Mouse (Mus musculus): ENCODE measurements around the gene Atxn1. TPM values are rescaled to one million over a fixed set of nuclear protein-coding genes. Genes with fewer than 3 reads are reported as not detected.

Gene Atxn1
- polyA plus RNA-seq (2016; fragmentation: Nextera tagmentation; extraction: Ambion mirVana): 1.6 and 1.7 TPM in 2 replicates

GRCm38 (mm10) chr13:45964853-45965593 is at the start of gene Atxn1:
Gene Atxn1 (minus strand): TSS chr13:45965008.
- Histone ChIP-seq H3K4me1 (peaks cover 39% of the 10 kb centered on the region), H3K9me3 (replicated peaks) (no peaks in the 10 kb centered on the region), H3K27me3 (replicated peaks) (no peaks in the 10 kb centered on the region), H3K36me3 (no peaks in the 10 kb centered on the region), H3K9ac (peak within 1 kb of the TSS; percentile 83), H3K27ac (peak within 1 kb of the TSS; percentile 84), H3K4me3 (peak within 1 kb of the TSS; percentile 88), H3K4me2 (peak within 1 kb of the TSS; percentile 99)
- ATAC-seq: peak; percentile 82
- WGBS (ENCODE audit: insufficient replicate concordance): under 1% methylated on average over 47 of the region's 53 CpGs

- no peaks in the 10 kb centered on the region for H3K9me3 ChIP-seq (replicated peaks)
- H3K36me3 ChIP-seq: no peaks in the 10 kb centered on the region
- H3K4me3 ChIP-seq: no peak overlapping the region
- H3K4me1 ChIP-seq: no peaks in the 10 kb centered on the region
- no peak for ATAC-seq
- H3K27ac ChIP-seq: no peak overlapping the region
- H3K4me2 ChIP-seq: no peak overlapping the region
- no peak overlapping the region for H3K9ac ChIP-seq
- WGBS (ENCODE audit: insufficient replicate concordance): 26% methylated on average over 9 of the region's 9 CpGs
- peaks cover 35% of the 10 kb centered on the region for H3K27me3 ChIP-seq (replicated peaks)
Measured at GRCm38 (mm10) chr13:46011232-46011631, 46.4 kb upstream of the Atxn1 start.

- WGBS (ENCODE audit: insufficient replicate concordance): 65% methylated on average over 12 of the region's 12 CpGs
- Histone ChIP-seq H3K27me3 (replicated peaks) (peaks cover 35% of the 10 kb centered on the region), H3K9ac (no peak overlapping the region)
Measured at GRCm38 (mm10) chr13:46010075-46010474, 45.3 kb upstream of the Atxn1 start.

GRCm38 (mm10) chr13:46008831-46009666 is 44.2 kb upstream of the Atxn1 start:
- no peak overlapping the region for H3K4me3 ChIP-seq
- H3K27me3 ChIP-seq (replicated peaks): peaks cover 35% of the 10 kb centered on the region
- WGBS (ENCODE audit: insufficient replicate concordance): 25% methylated on average over 30 of the region's 30 CpGs
- no peak overlapping the region for H3K4me2 ChIP-seq
- H3K4me1 ChIP-seq: no peaks in the 10 kb centered on the region
- no peak overlapping the region for H3K27ac ChIP-seq
- H3K36me3 ChIP-seq: no peaks in the 10 kb centered on the region
- no peak overlapping the region for H3K9ac ChIP-seq
- H3K9me3 ChIP-seq (replicated peaks): no peaks in the 10 kb centered on the region
- ATAC-seq: no peak

More at GRCm38 (mm10) chr13:46010075-46010474, 45.3 kb upstream of the Atxn1 start:
- H3K4me3 ChIP-seq: no peak overlapping the region
- no peak overlapping the region for H3K27ac ChIP-seq
- H3K36me3 ChIP-seq: no peaks in the 10 kb centered on the region
- no peaks in the 10 kb centered on the region for H3K4me1 ChIP-seq
- H3K4me2 ChIP-seq: no peak overlapping the region
- H3K9me3 ChIP-seq (replicated peaks): no peaks in the 10 kb centered on the region
- no peak for ATAC-seq

GRCm38 (mm10) chr13:46006211-46007102 is 41.6 kb upstream of the Atxn1 start:
- no peaks in the 10 kb centered on the region for H3K9me3 ChIP-seq (replicated peaks)
- no peak overlapping the region for H3K27ac ChIP-seq
- H3K27me3 ChIP-seq (replicated peaks): peaks cover 34% of the 10 kb centered on the region
- H3K36me3 ChIP-seq: no peaks in the 10 kb centered on the region
- 24% methylated on average over 4 of the region's 4 CpGs for WGBS (ENCODE audit: insufficient replicate concordance)
- no peak overlapping the region for H3K4me3 ChIP-seq
- H3K4me2 ChIP-seq: no peak overlapping the region
- H3K9ac ChIP-seq: no peak overlapping the region
- ATAC-seq: no peak
- no peaks in the 10 kb centered on the region for H3K4me1 ChIP-seq

- no peak overlapping the region for H3K9ac ChIP-seq
- WGBS (ENCODE audit: insufficient replicate concordance): 54% methylated on average over 7 of the region's 7 CpGs
- H3K4me3 ChIP-seq: no peak overlapping the region
- no peak overlapping the region for H3K4me2 ChIP-seq
- H3K4me1 ChIP-seq: no peaks in the 10 kb centered on the region
- no peaks in the 10 kb centered on the region for H3K36me3 ChIP-seq
- H3K9me3 ChIP-seq (replicated peaks): no peaks in the 10 kb centered on the region
- no peak overlapping the region for H3K27ac ChIP-seq
- ATAC-seq: no peak
- H3K27me3 ChIP-seq (replicated peaks): peaks cover 30% of the 10 kb centered on the region
Measured at GRCm38 (mm10) chr13:46005656-46006055, 40.8 kb upstream of the Atxn1 start.

- Histone ChIP-seq H3K9ac (no peak overlapping the region), H3K4me1 (no peaks in the 10 kb centered on the region), H3K4me2 (no peak overlapping the region), H3K4me3 (no peak overlapping the region), H3K27ac (no peak overlapping the region), H3K9me3 (replicated peaks) (no peaks in the 10 kb centered on the region), H3K27me3 (replicated peaks) (no peaks in the 10 kb centered on the region; the same call in 1 of the 2 replicates), H3K36me3 (no peaks in the 10 kb centered on the region)
- no peak for ATAC-seq
- WGBS (ENCODE audit: insufficient replicate concordance): 58% methylated on average over 5 of the region's 5 CpGs
Measured at GRCm38 (mm10) chr13:46001356-46001755, 36.5 kb upstream of the Atxn1 start.

- no peaks in the 10 kb centered on the region for H3K9me3 ChIP-seq (replicated peaks)
- H3K4me2 ChIP-seq: no peak overlapping the region
- WGBS (ENCODE audit: insufficient replicate concordance): 70% methylated on average over 9 of the region's 9 CpGs
- H3K36me3 ChIP-seq: no peaks in the 10 kb centered on the region
- H3K4me3 ChIP-seq: no peak overlapping the region
- ATAC-seq: no peak
- no peaks in the 10 kb centered on the region for H3K4me1 ChIP-seq
- peaks cover 3% of the 10 kb centered on the region; the same call in 1 of the 2 replicates for H3K27me3 ChIP-seq (replicated peaks)
- no peak overlapping the region for H3K9ac ChIP-seq
- no peak overlapping the region for H3K27ac ChIP-seq
Measured at GRCm38 (mm10) chr13:45992953-45993352, 28.1 kb upstream of the Atxn1 start.

- H3K4me2 ChIP-seq: no peak overlapping the region
- H3K4me1 ChIP-seq: no peaks in the 10 kb centered on the region
- WGBS (ENCODE audit: insufficient replicate concordance): 61% methylated on average over 5 of the region's 5 CpGs
- no peak overlapping the region for H3K27ac ChIP-seq
- no peaks in the 10 kb centered on the region for H3K9me3 ChIP-seq (replicated peaks)
- ATAC-seq: no peak
- H3K27me3 ChIP-seq (replicated peaks): peaks cover 3% of the 10 kb centered on the region; the same call in 1 of the 2 replicates
- H3K9ac ChIP-seq: no peak overlapping the region
- no peaks in the 10 kb centered on the region for H3K36me3 ChIP-seq
- H3K4me3 ChIP-seq: no peak overlapping the region
Measured at GRCm38 (mm10) chr13:45990486-45990885, 25.7 kb upstream of the Atxn1 start.

- ATAC-seq: no peak
- Histone ChIP-seq H3K4me1 (no peaks in the 10 kb centered on the region), H3K27ac (no peak overlapping the region), H3K36me3 (no peaks in the 10 kb centered on the region), H3K9ac (no peak overlapping the region), H3K9me3 (replicated peaks) (no peaks in the 10 kb centered on the region), H3K4me2 (no peak overlapping the region), H3K4me3 (no peak overlapping the region), H3K27me3 (replicated peaks) (0 out of 2 replicates have a peak, but pooled peaks cover 7% of the 10 kb centered on the region)
- WGBS (ENCODE audit: insufficient replicate concordance): 63% methylated on average over 5 of the region's 5 CpGs
Measured at GRCm38 (mm10) chr13:45979246-45979645, 14.4 kb upstream of the Atxn1 start.

- 0 out of 2 replicates have a peak, but pooled peaks have one; percentile 21 for ATAC-seq
- no peaks in the 10 kb centered on the region for H3K36me3 ChIP-seq
- WGBS (ENCODE audit: insufficient replicate concordance): 24% methylated on average over 1 of the region's 1 CpGs
- no peak overlapping the region for H3K9ac ChIP-seq
- no peak overlapping the region for H3K4me3 ChIP-seq
- 0 out of 2 replicates have a peak, but pooled peaks cover 7% of the 10 kb centered on the region for H3K27me3 ChIP-seq (replicated peaks)
- H3K4me2 ChIP-seq: no peak overlapping the region
- H3K27ac ChIP-seq: no peak overlapping the region
- H3K9me3 ChIP-seq (replicated peaks): no peaks in the 10 kb centered on the region
- no peaks in the 10 kb centered on the region for H3K4me1 ChIP-seq
Measured at GRCm38 (mm10) chr13:45976894-45977293, 12.1 kb upstream of the Atxn1 start.
